Mouse (Mus musculus) spleen, postnatal 10 days (tissue): ENCODE measurements around the gene Stag2.

Experiments used
- DNase-seq, 2 experiments: peaks; one replicate each; pipeline ENCODE4 v3.0.0; 2021 to 2022; ENCODE audit warnings: low spot score in 2 of 2

Stag2 gene

DNA sequence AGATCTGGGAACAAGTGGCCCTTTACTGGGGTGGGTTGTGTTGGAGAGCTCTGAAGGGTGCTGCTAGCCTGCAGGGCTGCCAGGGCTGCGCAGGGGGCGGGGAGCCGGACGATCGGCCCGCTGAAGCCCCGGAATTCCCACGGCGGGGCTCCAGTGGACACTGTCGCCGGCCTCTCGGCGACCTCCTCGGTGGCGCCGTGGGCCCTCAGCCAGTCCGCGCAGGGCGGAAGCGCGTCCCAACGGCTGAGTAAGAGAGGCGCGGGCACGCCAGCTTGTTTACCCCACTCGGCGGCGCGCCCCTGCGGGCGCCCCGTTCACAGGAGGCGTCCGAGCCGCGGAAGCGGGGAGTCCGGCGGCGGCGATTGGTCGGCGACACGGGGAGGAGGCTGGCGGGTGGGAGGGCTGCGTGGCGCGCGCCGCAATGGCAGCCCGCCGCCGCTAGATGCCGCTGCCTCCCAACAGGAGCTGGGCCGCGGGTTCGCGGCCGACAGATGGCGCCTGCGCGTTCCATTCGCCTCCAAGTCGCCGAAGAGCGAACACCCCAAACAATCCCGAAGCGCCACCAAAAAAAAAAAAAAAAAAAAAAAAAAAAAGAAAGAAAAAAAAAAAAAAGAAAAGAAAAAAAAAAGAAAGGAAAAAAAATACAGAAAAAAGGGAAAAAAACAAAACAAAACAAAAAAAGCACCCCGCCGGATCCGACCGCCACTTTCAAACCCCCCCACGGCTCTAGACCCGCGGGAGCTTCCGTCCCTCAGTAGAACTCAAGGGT lies at the start of gene Stag2:
Gene Stag2 (plus strand): TSS at position 530 of the 769 bp plus-strand sequence.
- DNase-seq, result peak; percentile 79 to 91

DNA sequence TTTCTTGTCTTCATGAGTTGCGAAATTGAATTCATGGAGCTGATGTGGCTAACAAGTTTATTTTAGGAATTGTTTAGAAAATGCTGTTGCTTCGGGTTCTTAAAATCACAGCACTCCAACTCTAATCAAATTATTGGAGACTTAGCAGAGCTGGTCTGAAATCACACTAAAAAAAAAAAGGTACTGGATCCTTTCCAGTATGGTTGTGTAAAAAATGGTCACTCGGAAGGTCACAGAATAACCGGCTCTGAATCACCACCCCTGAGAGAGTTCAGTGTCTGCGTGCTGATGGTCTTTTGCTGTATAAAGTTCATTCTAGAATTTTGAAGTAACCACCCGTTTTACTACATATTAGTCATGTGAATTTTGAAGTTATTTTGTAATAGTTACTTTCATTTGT lies 42.0 kb upstream of the Stag2 start:
- DNase-seq, result no peak

DNA sequence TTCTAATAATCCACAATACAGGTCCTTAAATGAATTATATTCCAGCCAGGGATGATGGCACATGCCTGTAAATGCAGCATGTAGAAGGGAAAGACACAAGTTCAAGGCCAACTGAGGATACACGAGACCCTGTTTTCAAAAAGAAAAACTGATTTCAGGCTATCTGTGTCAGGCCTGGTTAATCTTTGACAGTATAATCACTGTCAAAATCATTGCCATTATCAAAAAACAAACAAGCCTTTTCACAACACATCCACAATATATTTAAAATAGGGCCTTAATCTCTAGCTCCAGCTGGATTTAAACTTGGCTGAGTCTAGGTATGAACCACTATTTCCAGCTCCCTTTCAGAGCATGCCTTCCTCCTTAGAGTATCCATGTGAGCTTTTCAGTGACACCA lies 38.5 kb upstream of the Stag2 start:
- no peak for DNase-seq

DNA sequence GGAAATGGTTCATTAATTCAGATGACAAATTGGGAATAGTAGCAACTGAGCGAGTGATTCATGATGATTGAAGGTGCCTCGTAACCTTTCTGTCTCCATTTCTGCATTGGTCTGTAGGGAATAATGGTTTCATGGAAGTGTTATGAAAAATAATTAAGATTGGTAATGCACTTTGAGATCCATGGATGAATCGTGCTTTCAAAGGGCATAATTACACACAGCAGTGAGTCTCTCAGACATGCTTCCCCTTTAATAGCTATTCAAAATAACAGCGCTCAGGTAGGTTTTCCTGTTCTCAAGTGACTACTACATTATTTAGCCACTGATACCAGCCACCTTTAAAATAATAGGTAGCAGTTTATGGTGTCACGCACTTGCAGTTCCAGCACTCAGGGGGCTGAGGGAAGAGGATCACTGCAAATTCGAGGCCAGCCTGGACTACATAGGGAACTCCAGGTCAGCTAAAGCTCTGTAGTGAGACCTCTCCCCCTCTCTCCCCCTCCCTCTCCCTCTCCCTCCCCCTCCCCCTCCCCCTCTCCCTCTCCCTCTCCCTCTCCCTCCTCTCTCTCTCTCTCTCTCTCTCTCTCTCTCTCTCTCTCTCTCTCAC lies 29.6 kb upstream of the Stag2 start:
- DNase-seq, result no peak

DNA sequence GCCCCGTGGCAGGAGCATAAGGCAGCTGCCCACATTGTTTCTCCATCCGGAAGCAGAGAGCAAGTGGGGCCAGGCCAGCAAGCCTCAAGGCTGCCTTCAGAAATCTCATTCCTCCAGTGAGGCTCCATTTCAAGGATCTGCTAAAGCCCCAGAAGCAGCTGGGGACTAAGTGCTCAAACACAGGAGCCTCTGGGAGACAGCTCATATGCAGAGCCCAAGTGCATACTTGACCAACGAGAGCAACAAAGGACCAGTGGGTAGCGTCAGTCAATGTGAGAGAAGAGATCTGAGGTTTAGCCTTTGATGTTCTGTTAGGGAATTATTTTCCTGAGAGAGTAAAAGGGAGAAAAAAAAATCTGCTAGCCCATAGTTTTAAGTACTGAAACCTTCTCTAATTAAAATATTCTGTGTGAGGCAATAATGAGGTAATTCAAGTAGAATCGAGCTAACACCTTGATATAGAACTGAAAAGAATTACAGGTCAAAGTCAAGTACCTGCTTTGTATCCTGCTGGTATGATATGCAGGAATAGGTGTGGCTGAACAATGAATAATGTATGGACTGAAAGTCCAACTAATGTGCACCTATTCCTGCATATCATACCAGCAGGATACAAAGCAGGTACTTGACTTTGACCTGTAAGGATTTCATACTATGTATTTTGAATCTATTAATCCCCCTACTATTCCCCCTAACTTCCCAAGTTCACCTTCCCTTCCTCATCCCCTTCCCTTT lies 24.0 kb upstream of the Stag2 start:
- no peak for DNase-seq

DNA sequence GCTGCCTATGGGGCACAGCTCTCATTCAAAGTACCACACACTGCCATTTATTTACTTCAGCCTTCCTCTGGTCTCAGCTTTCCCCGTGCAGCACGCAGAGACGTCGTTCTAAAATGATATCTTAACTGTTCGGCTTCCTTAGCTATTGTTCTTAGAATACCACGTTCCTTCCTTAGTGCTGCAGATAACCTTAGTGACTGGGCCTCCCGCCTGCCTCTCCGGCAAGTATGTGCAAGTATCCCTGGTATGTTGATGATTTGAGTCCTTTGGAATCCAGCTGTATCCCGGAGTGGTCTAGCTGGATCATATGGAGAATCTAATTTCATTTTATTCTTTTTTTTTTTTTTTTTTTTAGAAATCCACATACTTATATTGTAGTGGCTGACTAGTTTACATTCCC lies 9.2 kb upstream of the Stag2 start:
- no peak for DNase-seq

DNA sequence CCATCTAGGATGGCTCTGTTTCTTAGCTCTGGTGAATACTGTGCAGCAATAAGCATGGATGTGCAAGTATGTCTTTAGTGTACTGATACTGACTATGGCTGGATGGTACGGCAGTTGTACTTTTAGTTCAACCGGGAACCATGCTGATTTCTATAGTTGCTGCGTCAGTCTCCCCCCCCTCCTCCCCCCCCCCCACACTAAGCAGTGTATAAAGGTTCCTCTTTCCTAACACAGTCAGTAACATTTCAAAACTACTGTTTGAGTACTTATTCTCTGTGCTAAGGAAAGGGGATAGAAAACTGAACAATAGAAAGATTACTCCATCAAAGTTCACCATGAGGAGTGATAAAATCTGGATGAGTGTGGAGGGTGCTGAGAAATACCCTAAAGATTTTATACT lies 6.5 kb upstream of the Stag2 start:
- no peak for DNase-seq

DNA sequence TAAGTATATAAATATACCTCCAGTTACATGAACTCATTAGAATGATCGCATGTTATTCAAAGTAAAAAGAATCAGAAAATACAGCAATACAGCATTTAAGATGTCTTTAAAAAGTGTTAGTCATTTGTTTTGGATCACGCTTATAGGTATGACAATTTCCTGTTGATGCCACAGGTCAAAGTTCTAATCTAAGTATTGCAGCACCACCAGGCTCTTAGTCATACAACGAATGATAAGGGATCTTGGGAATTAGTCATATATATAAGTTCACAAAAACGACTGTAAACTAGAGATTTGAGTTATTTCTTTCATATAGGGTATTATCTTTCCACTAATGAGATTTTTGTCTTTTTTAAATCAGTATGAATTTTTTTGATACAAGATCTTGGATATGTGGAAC lies 5.1 kb upstream of the Stag2 start:
- no peak for DNase-seq

DNA sequence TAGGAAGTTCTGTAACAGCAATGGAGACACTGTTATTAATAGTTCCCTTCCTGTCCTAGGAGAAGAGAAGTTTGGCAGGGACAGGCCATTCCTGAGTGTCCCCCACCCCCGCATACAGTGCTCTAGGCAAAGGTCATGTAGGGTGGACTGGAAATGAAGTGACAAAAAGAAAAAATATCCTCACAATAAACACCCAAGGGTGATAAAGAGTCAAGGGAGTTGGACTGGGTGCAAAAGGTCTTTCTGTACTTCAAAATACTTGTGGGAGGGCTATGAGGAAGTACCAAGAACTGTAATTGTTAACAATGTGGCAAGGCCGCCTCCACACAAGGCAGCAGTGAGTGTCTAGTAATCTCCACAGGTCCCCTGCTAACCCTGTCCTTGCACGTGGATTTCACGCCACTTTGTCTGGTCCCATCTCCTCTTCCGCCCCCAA lies 1.1 kb upstream of the Stag2 start:
- peak; percentile 29 to 34 for DNase-seq

DNA sequence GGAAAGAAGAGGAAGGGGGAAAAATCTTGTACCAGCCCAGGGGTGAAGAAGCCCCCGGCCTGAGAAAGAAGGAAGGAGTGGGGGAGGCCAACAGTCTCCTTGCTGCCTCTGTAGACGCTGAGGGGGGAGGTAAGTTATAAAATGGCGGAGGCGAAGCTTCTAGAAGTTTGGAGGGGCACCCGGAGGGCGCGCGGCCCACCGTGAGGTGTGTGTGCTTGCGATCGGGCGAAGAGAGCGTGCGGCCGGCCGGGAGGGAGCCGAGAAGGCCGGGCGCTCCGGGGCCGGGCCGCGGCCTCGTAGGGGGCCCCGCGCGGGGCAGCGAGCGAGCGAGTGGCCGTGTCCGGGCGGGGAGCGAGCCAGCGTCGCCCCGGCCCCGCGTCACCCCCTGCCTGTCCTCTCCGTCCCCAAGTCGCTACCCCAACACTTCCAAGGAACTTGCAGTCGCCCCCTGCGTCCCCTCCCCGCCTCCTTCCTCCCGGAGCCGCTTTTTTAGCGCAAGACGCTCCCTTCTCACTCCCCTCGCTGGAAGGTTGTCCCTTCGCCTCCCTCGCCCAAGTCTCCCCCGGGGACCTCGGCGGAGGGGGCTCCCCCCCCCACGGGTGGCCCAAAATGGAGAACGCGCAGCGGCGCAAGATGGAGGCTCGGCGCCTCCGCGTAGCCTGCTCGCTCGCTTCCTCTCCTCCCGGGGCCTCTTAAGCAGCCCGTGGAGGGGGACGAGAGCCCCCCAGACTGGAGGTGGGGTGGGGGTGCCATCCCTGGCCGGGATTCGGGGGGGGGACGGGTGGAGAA lies 634 bp downstream of the Stag2 start:
- peak; percentile 60 to 71 for DNase-seq

DNA sequence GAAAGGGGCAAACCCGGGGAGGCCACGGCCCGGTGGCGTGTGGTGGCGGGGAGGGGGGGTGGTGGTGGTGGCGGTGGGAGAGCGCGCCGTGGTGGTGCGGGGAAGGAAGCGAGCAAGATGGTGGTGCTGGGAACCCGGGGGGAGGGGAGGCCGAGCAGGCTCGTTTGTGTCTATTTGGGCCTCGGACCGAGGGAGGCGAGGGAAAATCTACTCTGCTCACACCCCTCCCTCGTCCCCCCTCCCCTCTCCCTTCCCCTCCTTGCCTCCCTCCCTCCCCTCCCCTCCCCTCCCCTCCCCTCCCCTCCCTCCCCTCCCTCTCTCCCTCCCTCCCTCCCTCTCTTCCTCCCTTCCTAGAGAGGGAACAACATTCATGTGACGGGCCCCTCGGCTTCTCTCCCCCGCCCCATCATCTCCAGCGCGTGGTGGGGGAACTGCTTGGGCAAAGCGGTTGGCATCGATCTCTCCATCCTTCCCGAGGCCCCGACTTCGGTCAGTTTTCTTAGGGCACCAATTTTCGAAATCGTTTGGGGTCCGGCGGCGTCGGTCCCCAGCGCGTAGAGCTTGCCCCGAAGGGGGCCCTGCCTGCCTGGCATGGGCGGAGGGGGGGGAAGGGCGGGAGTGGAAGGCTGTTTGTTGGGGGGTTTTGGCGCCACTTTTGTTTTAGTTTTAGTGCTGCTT lies 1.4 kb downstream of the Stag2 start:
- peak; percentile 62 to 82 for DNase-seq

DNA sequence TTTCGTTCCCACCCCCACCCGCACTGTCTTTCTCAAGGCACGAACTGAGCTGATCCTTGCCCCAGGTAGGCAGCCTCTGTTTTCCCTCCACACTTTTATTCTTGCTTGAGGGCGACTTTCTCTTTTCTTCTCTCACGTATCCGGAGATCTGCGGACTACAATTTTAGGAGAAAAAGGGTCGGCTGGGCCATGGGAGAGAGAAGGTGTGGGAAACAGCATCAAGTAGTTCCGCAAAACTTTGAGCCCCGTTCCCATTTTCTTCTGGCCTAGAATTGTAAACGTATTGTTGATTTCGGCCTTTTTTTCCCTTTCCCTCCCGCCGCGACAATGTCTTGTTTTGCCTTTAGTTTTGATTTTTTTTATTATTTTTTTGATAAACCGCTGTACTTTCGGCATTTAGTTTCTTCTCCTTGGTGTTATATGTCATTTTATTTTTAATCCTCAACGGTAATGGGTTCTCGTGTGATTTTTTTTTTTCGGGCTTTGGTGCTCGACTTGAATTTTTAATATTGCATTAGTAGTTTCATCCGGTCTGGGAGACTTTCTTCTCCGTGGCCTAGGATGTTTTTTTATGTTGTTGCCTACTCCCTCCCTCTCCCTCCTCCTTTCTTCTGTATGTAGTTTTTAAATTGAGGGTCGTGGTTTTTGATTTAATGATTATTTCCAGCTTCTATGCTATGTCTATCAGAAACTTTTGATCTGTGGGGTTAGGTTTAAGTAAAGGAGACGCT lies 2.1 kb downstream of the Stag2 start:
- no peak for DNase-seq

DNA sequence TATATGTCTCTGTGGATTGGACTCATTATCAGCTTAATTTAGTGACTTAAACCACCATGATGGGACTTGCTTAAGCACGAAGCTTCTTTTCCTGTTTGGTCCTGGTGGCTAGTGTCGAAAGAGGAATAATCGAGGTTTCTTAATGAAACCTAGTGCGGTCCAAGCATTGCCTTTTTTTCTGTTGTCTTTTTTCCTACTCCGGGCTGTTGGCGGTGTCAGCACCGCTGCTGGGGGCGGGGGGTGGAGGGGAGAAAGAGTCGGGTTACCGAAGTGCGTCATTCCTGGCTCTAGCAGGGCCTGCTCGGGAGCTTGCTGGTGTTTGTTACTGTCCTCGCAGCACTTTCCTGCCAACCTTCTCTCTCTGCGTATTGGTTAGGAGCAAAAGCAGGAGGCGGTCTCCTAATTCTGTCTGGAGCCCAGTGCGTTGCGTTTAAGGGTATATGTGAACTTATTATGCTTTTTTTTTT lies 2.8 kb downstream of the Stag2 start:
- peak; percentile 56 to 71 for DNase-seq

DNA sequence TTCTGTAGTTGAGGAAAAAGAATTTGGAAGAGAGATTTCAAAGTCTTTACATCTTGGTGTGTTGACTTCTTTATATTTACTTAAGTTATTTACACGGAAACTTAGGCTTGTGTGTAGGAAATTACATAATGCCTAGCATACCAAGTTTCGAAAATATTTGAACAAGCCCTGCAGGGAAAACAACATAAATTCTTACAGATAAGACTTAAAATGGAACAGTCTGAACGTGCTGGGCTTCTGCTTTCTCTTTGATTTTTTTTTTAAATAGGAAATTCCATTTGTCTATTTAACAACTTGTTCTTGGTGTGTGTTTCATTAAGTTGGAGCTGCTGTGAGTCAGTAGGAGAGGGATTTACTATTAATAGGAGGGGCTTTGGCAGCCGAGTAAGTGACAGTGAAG lies 3.9 kb downstream of the Stag2 start:
- DNase-seq, result no peak

DNA sequence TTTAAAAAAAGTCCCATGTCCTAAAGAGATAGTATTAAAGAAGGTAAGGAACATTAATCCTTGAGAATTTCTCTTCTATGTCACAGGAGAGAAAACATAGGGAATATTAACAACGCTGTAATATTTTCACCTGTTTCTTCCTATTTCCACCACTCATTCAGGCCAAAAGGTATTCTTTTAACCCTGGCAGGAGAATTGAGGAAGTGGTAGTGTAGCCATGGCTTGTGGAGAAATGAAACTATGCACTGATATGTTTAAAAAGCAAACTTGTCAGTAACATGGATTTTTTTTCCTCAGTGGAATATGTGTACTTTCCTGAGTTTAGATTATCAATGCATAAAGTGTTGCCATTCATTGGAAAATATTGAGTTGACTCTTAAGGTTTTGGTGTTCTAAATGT lies 16.3 kb downstream of the Stag2 start:
- no peak for DNase-seq

DNA sequence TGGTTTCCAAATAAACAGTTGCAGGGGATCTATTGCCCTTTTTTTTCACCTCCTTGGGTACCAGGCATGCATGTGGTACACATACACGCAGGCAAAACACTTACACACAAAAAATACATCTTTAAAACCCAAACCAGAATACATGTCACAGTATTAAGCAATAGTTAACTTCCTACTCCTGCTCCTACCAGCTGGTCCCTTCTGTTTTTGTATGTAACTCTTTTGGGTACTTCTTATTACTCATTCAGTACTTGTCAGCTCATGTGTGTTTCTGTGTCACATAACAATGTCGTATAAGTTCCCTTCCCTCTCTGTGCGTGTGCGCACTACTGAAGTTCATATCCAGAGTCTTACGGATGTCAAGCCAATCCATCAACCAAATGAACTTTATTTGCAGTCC lies 21.7 kb downstream of the Stag2 start:
- no peak for DNase-seq

DNA sequence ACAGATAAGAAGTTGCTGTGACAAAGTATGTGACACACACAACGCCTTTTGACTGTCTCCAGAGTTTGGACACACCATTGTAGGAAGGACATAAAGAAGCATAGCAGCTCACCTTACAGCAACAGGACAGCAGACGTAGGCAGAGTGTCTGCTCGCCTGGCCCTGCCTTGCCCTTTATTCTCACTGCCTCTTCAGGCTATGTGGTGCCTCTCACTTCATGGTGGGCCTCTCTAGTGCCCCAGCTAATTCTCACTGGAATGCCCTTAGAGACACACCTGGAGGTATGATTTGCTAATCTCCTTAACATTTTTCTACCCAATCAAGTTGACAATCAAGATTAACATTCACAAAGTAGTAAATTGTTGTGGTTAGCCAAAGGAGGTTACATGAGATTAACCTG lies 38.5 kb downstream of the Stag2 start:
- no peak for DNase-seq

DNA sequence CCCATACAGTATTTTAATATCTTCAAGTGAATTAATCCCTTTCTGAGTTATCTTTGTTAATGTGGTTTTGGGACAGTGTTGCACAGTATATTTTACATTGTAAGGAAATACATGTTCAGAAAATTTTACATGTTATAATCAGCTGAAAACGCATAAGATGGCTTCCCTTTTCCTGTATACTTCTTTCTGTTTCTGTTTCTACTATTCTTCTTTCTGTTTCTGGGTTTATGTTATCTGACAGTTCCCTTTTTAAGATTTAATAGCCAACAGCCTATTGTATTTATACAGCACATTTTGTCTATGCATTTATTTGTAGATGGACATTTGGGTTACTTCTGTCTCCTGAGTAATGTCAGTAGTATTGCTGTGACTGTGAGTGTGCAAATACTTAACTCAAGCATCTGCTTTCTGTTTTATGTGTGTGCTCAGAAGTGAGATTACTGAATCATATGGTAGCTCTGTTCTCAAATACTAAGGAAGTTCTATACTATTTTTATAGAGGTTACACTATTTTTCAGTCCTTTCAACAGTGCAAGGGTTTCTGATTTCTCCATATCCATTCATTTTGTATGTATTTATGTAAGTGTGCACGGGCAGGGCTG lies 39.8 kb downstream of the Stag2 start:
- no peak for DNase-seq

DNA sequence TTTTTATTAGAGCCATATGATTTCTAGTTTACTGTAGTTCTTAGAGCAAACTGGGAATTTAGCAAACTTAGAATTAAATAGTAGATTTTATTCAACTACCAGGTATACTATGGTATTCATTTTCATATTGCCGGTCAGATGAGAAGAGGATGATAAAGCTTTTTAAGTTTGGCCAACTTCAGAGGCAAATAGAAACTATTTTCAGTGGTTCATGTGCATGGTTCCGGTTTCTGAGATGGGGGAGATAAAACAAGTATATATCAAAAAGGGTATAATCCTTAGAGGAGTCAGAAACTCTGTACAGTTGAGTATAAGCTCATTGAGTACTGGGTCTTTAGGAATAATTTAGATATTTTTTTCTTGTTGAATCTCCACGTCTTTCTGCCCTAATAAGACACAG lies 45.5 kb downstream of the Stag2 start:
- no peak for DNase-seq

DNA sequence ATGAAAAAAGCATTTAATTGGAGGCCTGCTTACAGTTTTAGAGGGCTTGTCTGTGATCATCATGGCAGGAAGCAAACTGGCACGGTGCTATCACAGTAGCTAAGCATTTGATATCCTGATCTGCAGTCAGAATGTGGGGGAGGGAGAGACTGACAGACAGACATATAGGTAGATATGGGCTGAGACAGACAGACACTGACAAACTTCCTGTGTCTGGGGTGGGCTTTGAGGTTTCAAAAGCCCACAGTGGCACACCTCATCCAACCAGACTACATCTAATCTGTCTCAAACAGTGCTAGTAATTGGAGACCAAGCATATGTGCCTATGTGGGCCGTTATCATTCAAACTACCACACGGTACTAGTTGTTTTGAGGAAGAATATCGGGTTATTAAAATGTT lies 53.4 kb downstream of the Stag2 start:
- no peak for DNase-seq
